Mouse (Mus musculus): ENCODE data around the gene Dctn1.

The Dctn1 gene

GRCm38 (mm10) chr6:83165607-83166242 is at the start of gene Dctn1:
Gene Dctn1, plus strand, starts transcription at chr6:83165920.
- DNase-seq, result peak; percentile 94

GRCm38 (mm10) chr6:83116373-83117164 is 49.2 kb upstream of the Dctn1 start:
- DNase-seq, result no peak

GRCm38 (mm10) chr6:83117165-83117438 is 48.6 kb upstream of the Dctn1 start:
- DNase-seq, result no peak

GRCm38 (mm10) chr6:83117616-83118015 is 48.1 kb upstream of the Dctn1 start:
- DNase-seq, result no peak

- no peak for DNase-seq
These were observed 47.4 kb upstream of the Dctn1 start for GRCm38 (mm10) chr6:83118369-83118768.

- no peak for DNase-seq
These were observed 46.6 kb upstream of the Dctn1 start for GRCm38 (mm10) chr6:83118825-83119733.

GRCm38 (mm10) chr6:83119734-83120051 is 46.0 kb upstream of the Dctn1 start:
- no peak for DNase-seq

- DNase-seq, result peak; percentile 99
These were observed 44.5 kb upstream of the Dctn1 start, which contains the start of gene Wbp1 for GRCm38 (mm10) chr6:83120930-83121862. Gene Wbp1, minus strand, starts transcription at chr6:83121559.

- DNase-seq, result no peak
These were observed 43.6 kb upstream of the Dctn1 start for GRCm38 (mm10) chr6:83121863-83122710.

GRCm38 (mm10) chr6:83122961-83123360 is 42.8 kb upstream of the Dctn1 start:
- DNase-seq, result no peak

- peak; percentile 90 for DNase-seq
These were observed 40.8 kb upstream of the Dctn1 start for GRCm38 (mm10) chr6:83124851-83125312.

- DNase-seq, result no peak
These were observed 40.4 kb upstream of the Dctn1 start, which contains the start of gene Ino80b for GRCm38 (mm10) chr6:83125331-83125730. Gene Ino80b, minus strand, starts transcription at chr6:83125431.

- DNase-seq, result no peak
These were observed 38.3 kb upstream of the Dctn1 start for GRCm38 (mm10) chr6:83127419-83127818.

- DNase-seq, result no peak
These were observed 34.2 kb upstream of the Dctn1 start for GRCm38 (mm10) chr6:83131469-83132034.

GRCm38 (mm10) chr6:83132176-83132919 is 33.4 kb upstream of the Dctn1 start:
- no peak for DNase-seq

- no peak for DNase-seq
These were observed 31.5 kb upstream of the Dctn1 start for GRCm38 (mm10) chr6:83134226-83134625.

- DNase-seq, result no peak
These were observed 30.7 kb upstream of the Dctn1 start, which contains the start of gene Rtkn for GRCm38 (mm10) chr6:83134951-83135513. Gene Rtkn, plus strand, starts transcription at chr6:83135463.

GRCm38 (mm10) chr6:83135571-83136161 is 30.1 kb upstream of the Dctn1 start:
- DNase-seq, result no peak

GRCm38 (mm10) chr6:83136291-83136880 is 29.3 kb upstream of the Dctn1 start:
- no peak for DNase-seq
